Mouse (Mus musculus) liver, adult 2 months (tissue): ENCODE measurements around the gene Fahd1.

ENCODE experiments used
- CTCF ChIP-seq: fragments of 200-500 bp; IDR thresholded peaks from 2 replicates; pipeline ENCODE4 v1.5.1; 2011; ENCODE audit warnings: low read depth, low read length, control low read depth
- POLR2A ChIP-seq: fragments of 200-500 bp; IDR thresholded peaks from 2 replicates; pipeline ENCODE4 v1.6.1; 2011; ENCODE audit warnings: low read length, control low read depth; ENCODE audit not compliant: insufficient read depth; ENCODE audit errors: extremely low read depth

DNA sequence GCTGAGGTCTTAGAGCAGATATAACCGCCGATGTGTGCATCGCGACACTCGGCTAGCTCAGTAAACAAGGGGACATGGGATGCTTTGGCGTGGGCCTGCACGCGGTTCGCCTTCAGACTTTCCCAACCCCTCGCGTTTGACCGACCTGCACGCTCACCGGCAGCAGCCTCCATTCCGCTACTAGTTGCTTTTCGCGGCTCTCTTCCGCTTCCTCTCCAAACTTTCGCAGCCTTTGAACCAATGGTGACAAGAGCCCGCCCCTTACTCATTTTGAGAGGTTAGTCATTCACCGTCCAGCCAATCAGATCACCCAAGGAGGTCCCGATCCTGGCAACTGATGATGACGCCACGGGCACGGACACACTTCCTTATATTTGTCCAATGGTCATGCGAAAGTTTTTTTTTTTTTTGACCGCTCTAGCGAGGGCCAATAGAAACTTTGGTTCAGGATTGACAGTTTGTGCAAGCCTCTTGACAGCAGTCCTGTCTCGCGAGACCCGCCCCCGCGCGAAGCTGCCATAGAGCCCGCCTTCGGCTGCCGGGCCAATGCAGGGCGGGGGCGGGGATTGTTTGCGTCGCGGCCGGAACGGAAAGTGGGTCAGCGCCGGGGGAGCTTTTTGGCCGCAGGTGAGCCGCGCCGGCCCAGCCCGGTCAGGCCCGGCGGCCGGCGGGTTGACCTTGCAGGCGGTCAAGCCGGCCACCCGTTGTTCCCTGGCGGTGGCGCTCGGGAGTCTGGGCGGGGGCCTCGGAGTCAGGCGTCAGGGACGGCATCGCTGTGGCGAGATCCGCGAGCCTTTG lies 36.2 kb upstream of the Fahd1 start, which contains the start of the genes Nubp2 and Spsb3:
- TF ChIP-seq CTCF = peak; percentile 19; the same call in 1 of the 2 replicates
- TF ChIP-seq POLR2A = peak; percentile 80
